Mouse (Mus musculus) regulatory T cell (primary cell): ENCODE measurements around the gene Cntrob.

Experiments
- in situ Hi-C: fragments of 300-600 bp; cut with MboI, MseI; formaldehyde crosslinking; loops from one replicate; pipeline ENCODE4 v1.15.1; 2025; ENCODE audit warnings: high pct_unique_total_duplicates

The Cntrob gene

GRCm38 (mm10) chr11:69250106-69250505 lies 73.5 kb downstream of the Cntrob start:
- in situ Hi-C loops, result no loop called here
